Mouse (Mus musculus): ENCODE results near the gene Gdpd2. TPM values are rescaled to one million over a fixed set of nuclear protein-coding genes. Genes with fewer than 3 reads are reported as not detected.
A peak's percentile ranks its signal among the peaks of the same experiment; 100 is the strongest.

The Gdpd2 gene
- total RNA-seq, 4 experiments from 2014 or later: not detected

GRCm38 (mm10) chrX:100776985-100777654, 47.4 kb downstream of the Gdpd2 start:
- peak; percentile 21 to 59 for DNase-seq (ENCODE audit: low spot score in 2 of 2)

GRCm38 (mm10) chrX:100777655-100778234, 48.1 kb downstream of the Gdpd2 start:
- DNase-seq (ENCODE audit: low spot score in 2 of 2): no peak

- DNase-seq (ENCODE audit: low spot score in 2 of 2): no peak
These were observed 48.7 kb downstream of the Gdpd2 start for GRCm38 (mm10) chrX:100778397-100778796.

Other genes with a start within 250 kb of the Gdpd2 start
- gene Igbp1, start 235.6 kb upstream of the Gdpd2 start, total RNA-seq (2022): 10 to 100 TPM; 36.1 to 41.6 (median 38.7) TPM
- gene Dgat2l6, start 205.0 kb upstream of the Gdpd2 start, total RNA-seq (2022): under 1 TPM; 0.07 to 0.56 (median 0.30) TPM
- not detected for gene Awat1, start 157.6 kb upstream of the Gdpd2 start, total RNA-seq (2022)
- gene P2ry4, start 135.0 kb upstream of the Gdpd2 start, total RNA-seq (2022): not detected
- not detected for gene Arr3, start 124.4 kb upstream of the Gdpd2 start, total RNA-seq (2022)
- gene Kif4, start 104.1 kb upstream of the Gdpd2 start, total RNA-seq (2022): under 1 TPM in 1 of 4 experiments, not detected in 3; 0.07 TPM
- gene Pdzd11, start 103.3 kb upstream of the Gdpd2 start, total RNA-seq (2022): 10 to 100 TPM in 3 of 4 experiments, 1 to 10 TPM in 1; 9.9 to 13.4 (median 11.3) TPM
- 1 to 10 TPM in 2 of 4 experiments, under 1 TPM in 2; 0.61 to 1.0 (median 0.98) TPM for gene Dlg3, start 37.8 kb downstream of the Gdpd2 start, total RNA-seq (2022)